Mouse (Mus musculus) neural tube, embryonic 15.5 days (tissue): ENCODE measurements around the gene Fam166b. TPM values are rescaled to one million over a fixed set of nuclear protein-coding genes. Genes with fewer than 3 reads are reported as not detected.

ENCODE experiments used
- ATAC-seq: fragments of 200-750 bp; cut with Nextera tagmentation; 2 replicates; pipeline ENCODE4 v1.8.0; 2017; ENCODE audit warnings: mild to moderate bottlenecking, moderate TSS enrichment, moderate library complexity; ENCODE audit not compliant: low FRiP score
- H3K27ac ChIP-seq: fragments of 300-500 bp; sonication (generic); replicated peaks from 2 replicates; pipeline ENCODE4 v1.5.1; 2015; ENCODE audit warnings: mild to moderate bottlenecking, inconsistent platforms
- H3K27me3 ChIP-seq: fragments of 300-500 bp; sonication (generic); replicated peaks from 2 replicates; pipeline ENCODE4 v1.6.1; 2015; ENCODE audit warnings: inconsistent platforms
- H3K36me3 ChIP-seq: fragments of 300-500 bp; sonication (generic); 2 replicates; pipeline ENCODE4 v1.6.1; 2015; ENCODE audit warnings: inconsistent platforms
- H3K4me1 ChIP-seq: fragments of 300-500 bp; sonication (generic); 2 replicates; pipeline ENCODE4 v1.6.1; 2015; ENCODE audit warnings: inconsistent platforms
- H3K4me2 ChIP-seq: fragments of 300-500 bp; sonication (generic); 2 replicates; pipeline ENCODE4 v1.6.1; 2015; ENCODE audit warnings: inconsistent platforms, mild to moderate bottlenecking, moderate library complexity
- H3K4me3 ChIP-seq: fragments of 300-500 bp; sonication (generic); replicated peaks from 2 replicates; pipeline ENCODE4 v1.5.1; 2015; ENCODE audit warnings: mild to moderate bottlenecking, inconsistent platforms
- H3K9ac ChIP-seq: fragments of 300-500 bp; sonication (generic); replicated peaks from 2 replicates; pipeline ENCODE4 v1.6.1; 2015; ENCODE audit warnings: mild to moderate bottlenecking, inconsistent platforms
- H3K9me3 ChIP-seq: fragments of 300-500 bp; sonication (generic); replicated peaks from 2 replicates; pipeline ENCODE4 v1.6.1; 2016; ENCODE audit warnings: inconsistent platforms
- whole genome bisulfite sequencing: fragments of 180-500 bp; shearing (Covaris S2); methylation state at CpG from one replicate; pipeline ENCODE4 v1.1.7; 2015; ENCODE audit warnings: mixed read lengths; 5-methylcytosine and 5-hydroxymethylcytosine counted together
- polyA plus RNA-seq: library from polyadenylated mRNA; unstranded; fragments of >200 nt; fragmentation: Nextera tagmentation; extraction: Ambion mirVana; gene quantifications from 2 replicates; pipeline ENCODE4 v1.2.1, GENCODE M21; 2015

Fam166b gene
- polyA plus RNA-seq, 1 experiment from 2014 or later: 2.6 TPM

DNA sequence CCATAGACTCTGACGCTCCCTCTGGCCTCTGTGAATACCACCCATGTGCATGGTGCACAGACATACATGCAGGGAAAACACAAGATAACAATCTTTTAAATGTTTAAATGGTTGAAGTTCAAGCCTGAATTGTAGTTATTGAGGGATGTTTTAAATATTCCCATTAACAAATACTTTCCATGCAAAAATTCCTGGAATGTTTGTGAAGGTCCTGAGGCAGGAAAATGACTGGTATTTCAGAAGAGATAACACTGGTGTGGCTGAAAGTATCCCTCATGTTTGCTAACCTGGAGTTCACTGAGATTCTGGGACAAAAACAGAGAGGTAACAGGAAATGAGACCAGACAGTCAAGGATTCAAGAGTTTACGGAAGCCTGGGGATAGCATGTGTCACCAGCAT, 39.5 kb downstream of the Fam166b start:
- WGBS: 91% methylated on average over 2 of the region's 2 CpGs
- ATAC-seq: no peak

DNA sequence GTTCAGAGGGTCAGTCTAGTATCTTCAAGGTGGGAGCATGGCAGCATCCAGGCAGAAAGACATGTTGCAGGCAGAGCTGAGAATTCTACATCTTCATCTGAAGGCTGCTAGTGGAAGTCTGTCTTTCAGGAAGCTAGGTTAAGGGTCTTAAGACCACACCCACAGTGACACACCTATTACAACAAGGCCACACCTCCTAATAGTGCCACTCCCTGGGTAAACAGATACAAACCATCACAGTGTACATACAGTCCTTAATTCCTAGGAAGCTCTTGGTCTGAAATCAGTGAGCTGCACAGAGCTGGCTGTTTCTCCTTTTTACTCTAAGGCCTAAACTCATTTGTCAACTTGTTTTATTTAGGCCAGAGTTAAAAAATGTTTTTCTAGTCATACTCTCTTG, 42.0 kb downstream of the Fam166b start:
- H3K36me3 ChIP-seq: no peaks in the 10 kb centered on the region

More for the DNA sequence above, 39.5 kb downstream of the Fam166b start:
- H3K36me3 ChIP-seq: no peaks in the 10 kb centered on the region; the same call in 1 of the 2 replicates
- H3K9ac ChIP-seq: no peak overlapping the region
- no peak overlapping the region for H3K4me3 ChIP-seq
- peaks cover 14% of the 10 kb centered on the region; the same call in 1 of the 2 replicates for H3K4me1 ChIP-seq
- H3K27ac ChIP-seq: no peak overlapping the region
- no peak overlapping the region for H3K4me2 ChIP-seq
- H3K27me3 ChIP-seq: no peaks in the 10 kb centered on the region
- H3K9me3 ChIP-seq: no peaks in the 10 kb centered on the region

DNA sequence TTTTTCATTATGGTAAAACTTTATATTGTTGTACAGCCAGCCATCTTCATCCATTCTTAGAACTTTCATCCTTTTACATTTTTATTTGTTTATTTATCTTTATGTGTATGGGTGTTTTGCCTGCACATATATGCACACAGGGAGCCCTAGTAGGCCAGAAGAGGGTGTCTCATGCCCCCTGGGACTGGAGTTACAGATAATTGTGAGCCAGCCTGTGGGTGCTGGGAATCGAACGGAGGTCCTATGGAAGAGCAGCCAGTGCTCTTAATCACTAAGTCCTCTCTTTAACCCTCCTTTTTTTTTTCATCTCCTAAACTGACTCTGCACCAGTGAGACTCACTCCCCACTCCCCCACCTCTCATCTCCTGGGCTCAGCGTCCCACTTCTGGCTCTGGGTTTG, 44.4 kb downstream of the Fam166b start:
- Histone ChIP-seq H3K4me1 (peaks cover 38% of the 10 kb centered on the region), H3K27ac (no peak overlapping the region), H3K27me3 (no peaks in the 10 kb centered on the region), H3K9ac (no peak overlapping the region), H3K4me2 (no peak overlapping the region), H3K4me3 (no peak overlapping the region), H3K9me3 (no peaks in the 10 kb centered on the region), H3K36me3 (no peaks in the 10 kb centered on the region)
- ATAC-seq: no peak
- WGBS: 94% methylated on average over 3 of the region's 3 CpGs

More for the DNA sequence above, 42.0 kb downstream of the Fam166b start:
- Histone ChIP-seq H3K9me3 (no peaks in the 10 kb centered on the region), H3K4me1 (peaks cover 29% of the 10 kb centered on the region), H3K27ac (no peak overlapping the region), H3K27me3 (no peaks in the 10 kb centered on the region), H3K4me3 (no peak overlapping the region), H3K4me2 (no peak overlapping the region), H3K9ac (no peak overlapping the region)
- no peak for ATAC-seq

DNA sequence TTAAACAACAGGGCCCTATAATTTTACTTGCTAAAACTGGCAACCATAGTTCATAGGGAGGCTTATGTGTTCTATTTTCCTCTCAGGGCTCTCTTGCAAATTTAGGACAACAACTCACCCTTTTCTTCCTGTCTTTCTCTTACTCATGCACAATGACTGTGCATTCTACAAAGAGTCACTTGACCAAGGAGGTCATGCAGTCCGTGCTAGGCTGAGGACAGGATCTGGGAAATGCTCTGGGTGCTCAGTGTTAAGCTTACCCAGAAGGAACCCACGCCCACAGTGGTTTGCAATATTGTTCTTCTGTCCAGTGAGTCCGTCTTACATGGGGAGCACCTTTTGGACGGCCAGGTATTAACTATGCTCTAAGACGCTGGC, 44.9 kb downstream of the Fam166b start:
- Histone ChIP-seq H3K9me3 (no peaks in the 10 kb centered on the region), H3K27ac (no peak overlapping the region), H3K4me1 (peaks cover 38% of the 10 kb centered on the region), H3K27me3 (no peaks in the 10 kb centered on the region), H3K36me3 (no peaks in the 10 kb centered on the region), H3K4me2 (peak overlapping the region; percentile 88), H3K4me3 (0 out of 2 replicates have a peak overlapping the region, but pooled peaks have one; percentile 86), H3K9ac (no peak overlapping the region)
- ATAC-seq: no peak
- 89% methylated on average over 5 of the region's 5 CpGs for WGBS

DNA sequence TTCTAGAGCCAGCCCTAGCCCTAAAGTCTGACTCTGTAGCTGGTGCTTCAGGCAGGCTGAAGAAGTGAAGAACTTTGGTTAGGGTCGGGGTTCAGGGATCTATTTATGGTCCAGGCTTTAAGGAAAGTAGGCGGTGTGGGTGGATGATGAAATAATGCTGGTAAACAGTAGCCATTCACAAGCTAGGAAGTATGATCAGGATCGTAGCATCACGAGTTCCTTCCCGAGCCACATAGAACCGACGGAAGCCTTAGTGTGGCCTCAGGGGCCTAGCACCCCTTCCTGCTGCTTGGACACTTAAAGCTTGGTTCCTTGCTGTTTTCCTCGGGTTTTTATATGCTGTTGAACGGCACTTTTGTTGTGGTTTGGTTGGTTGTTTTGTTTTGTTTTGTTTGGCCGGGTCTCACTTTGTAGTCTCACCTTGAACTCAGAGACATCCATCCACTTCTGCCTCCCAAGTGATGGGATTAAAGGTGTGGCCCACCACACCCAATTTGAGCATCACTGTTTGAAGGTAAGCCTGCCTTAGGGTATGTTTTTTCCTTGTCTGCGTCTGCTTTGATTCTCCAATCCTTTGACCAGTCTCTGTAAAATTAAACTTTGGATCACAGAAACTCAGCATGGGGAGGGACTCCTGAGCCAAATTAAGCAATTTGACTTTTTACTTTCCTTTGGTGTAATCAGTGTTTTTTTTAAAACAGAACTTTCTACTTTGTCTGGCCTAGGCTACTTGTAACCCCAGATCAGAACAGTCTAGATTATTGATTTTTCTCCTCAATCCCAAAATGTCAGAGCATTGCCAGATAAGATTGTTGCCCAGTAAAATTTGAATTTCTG, 45.5 kb downstream of the Fam166b start:
- no peak for ATAC-seq
- Histone ChIP-seq H3K4me3 (peak overlapping the region; percentile 86), H3K27ac (0 out of 2 replicates have a peak overlapping the region, but pooled peaks have one; percentile 9), H3K4me2 (peak overlapping the region; percentile 88), H3K9me3 (no peaks in the 10 kb centered on the region), H3K27me3 (no peaks in the 10 kb centered on the region), H3K36me3 (no peaks in the 10 kb centered on the region), H3K4me1 (peaks cover 38% of the 10 kb centered on the region), H3K9ac (peak overlapping the region; percentile 93)
- WGBS: 64% methylated on average over 11 of the region's 11 CpGs

DNA sequence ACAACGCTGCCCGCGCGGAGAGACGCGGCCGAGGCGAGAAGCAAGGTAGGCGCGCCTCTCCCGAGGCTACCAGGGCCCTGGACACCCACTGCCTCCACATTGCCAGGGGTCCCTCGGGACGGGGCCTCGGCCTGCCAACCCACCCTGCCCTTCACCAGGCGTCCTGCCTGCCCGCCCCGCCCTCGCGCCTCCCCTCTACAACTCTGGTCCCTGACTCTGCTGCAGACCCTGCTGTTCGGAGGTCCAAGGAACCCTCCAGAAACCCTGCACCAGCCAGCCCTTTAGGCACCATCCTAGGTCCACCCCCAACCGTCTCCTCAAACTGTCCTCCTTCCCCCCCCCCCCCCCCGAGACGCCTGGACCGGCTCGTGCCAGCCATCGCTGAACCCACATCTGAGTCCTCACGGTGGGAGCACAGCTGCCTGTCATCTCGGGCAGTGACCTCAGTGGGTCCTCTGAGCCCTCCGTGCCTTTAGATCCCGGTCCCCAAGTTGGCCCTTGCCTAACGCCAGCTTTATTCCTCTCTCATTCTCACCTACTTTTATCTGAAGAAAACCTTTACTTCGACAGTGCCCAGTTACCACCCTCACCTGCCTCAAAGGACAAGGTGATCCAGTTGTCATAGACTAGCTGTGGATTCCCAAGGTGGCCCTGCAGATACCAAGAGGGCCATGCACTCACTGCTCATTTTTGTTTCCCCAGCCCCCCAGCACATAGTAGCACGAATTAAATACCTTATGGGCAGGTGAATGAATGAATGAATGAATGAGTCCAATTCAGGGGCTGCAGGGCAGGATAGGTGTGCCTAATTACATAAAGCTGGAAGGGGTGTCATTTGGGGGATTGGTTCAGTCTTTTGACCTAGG, 46.5 kb downstream of the Fam166b start:
- peaks cover 38% of the 10 kb centered on the region for H3K4me1 ChIP-seq
- no peaks in the 10 kb centered on the region for H3K9me3 ChIP-seq
- peak overlapping the region; percentile 88 for H3K4me2 ChIP-seq
- H3K36me3 ChIP-seq: no peaks in the 10 kb centered on the region
- H3K4me3 ChIP-seq: peak overlapping the region; percentile 86
- peak overlapping the region; percentile 93 for H3K9ac ChIP-seq
- peak; percentile 83 for ATAC-seq
- H3K27me3 ChIP-seq: no peaks in the 10 kb centered on the region
- 5% methylated on average over 24 of the region's 33 CpGs for WGBS
- peak overlapping the region; percentile 89 for H3K27ac ChIP-seq

DNA sequence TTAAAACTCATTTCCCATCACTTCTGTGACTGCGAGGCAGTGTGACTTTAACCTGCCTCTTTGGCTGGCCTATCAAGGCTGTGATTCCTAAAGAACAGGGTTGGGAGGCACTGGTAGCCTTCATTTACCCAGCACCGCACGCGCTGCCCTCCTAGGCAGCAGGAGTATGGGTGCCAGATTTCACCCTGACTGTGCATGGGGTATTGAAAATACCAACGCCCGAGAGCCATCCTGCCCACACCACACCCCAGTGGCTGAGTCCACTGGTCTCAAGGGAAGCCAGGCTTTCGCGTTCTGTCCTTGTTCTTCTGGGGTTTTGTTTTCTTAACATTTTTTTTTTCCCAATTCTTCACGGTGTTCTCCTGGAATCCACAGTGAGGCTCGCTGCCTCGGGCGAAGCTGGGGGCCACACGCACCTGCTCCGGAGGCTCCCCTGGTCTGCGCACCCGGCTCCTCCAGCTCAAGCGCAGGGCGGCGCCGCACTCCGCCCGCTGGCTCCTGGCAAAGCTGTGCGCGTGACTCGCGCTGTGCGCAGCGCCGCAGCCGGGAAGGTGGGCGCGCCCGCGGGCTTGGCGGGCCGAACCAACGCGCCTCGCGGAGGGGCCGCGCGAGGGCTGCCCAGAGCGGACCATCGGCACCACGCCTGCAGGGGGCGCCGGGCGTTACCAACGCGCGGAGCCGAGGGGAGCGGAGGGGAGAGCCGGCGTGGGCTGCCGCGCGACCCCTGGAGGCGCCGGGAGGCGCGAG, 47.4 kb downstream of the Fam166b start, which contains the start of gene Rusc2:
Rusc2 (plus strand) TSS at position 572 of the 747 bp plus-strand sequence.
- peak within 1 kb of the TSS; percentile 93 for H3K9ac ChIP-seq
- peak; percentile 94 for ATAC-seq
- H3K4me3 ChIP-seq: peak within 1 kb of the TSS; percentile 86
- no peaks in the 10 kb centered on the region for H3K9me3 ChIP-seq
- H3K27ac ChIP-seq: peak within 1 kb of the TSS; percentile 89
- H3K27me3 ChIP-seq: no peaks in the 10 kb centered on the region
- H3K36me3 ChIP-seq: no peaks in the 10 kb centered on the region
- WGBS: under 1% methylated on average over 63 of the region's 63 CpGs
- peaks cover 38% of the 10 kb centered on the region for H3K4me1 ChIP-seq
- H3K4me2 ChIP-seq: peak within 1 kb of the TSS; percentile 88

DNA sequence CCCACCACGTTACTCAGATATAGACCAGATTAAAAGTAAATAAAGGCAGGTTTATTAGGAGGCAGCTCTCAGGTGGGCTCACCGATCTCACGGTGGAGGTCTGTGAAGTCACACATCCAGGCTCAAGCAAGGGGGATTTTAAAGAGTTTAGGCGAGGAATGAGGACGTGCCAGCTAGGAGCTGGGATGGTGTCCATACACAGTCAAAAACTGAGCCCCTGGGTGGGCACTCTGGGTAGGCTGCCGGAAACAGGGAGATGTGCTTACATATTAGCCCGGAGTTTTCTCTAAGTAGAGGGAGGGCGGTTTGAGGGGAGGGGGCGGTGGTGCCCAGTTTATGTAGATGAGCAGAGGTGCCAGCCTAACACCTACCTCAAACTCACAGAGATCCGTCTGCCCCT, 48.0 kb downstream of the Fam166b start:
- Histone ChIP-seq H3K4me1 (peaks cover 38% of the 10 kb centered on the region), H3K9ac (peak overlapping the region; percentile 93), H3K27ac (peak overlapping the region; percentile 89; the same call in 1 of the 2 replicates), H3K4me3 (peak overlapping the region; percentile 86), H3K36me3 (no peaks in the 10 kb centered on the region), H3K9me3 (no peaks in the 10 kb centered on the region), H3K4me2 (peak overlapping the region; percentile 88), H3K27me3 (no peaks in the 10 kb centered on the region)
- WGBS: 58% methylated on average over 10 of the region's 10 CpGs
- peak; percentile 4; the same call in 1 of the 2 replicates for ATAC-seq

DNA sequence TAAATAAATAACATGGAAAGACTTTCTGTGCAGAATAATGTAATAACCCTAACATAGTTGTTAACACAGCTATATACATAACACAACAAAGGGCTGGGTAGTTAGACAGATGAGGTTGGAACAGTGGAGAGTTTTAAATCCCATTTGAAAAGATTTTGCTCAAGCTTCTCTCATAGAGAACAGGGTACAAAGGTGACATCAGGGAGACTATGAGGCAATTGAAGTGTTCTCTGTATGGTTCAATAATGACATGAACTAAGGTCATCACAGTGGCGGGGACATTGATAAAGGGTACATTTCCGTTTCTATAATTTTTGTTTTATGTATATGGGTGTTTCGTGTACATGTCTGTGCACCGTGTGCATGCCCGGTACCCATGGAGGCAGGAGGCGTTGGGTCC, 49.3 kb downstream of the Fam166b start:
- no peaks in the 10 kb centered on the region for H3K9me3 ChIP-seq
- peaks cover 33% of the 10 kb centered on the region for H3K4me1 ChIP-seq
- H3K9ac ChIP-seq: no peak overlapping the region
- H3K36me3 ChIP-seq: no peaks in the 10 kb centered on the region
- 95% methylated on average over 6 of the region's 6 CpGs for WGBS
- no peaks in the 10 kb centered on the region for H3K27me3 ChIP-seq
- no peak overlapping the region for H3K4me2 ChIP-seq
- no peak overlapping the region for H3K4me3 ChIP-seq
- no peak for ATAC-seq
- no peak overlapping the region for H3K27ac ChIP-seq
